Mouse (Mus musculus) Patski (cell line): ENCODE data around the gene 3110040N11Rik. TPM values are rescaled to one million over a fixed set of nuclear protein-coding genes. Genes with fewer than 3 reads are reported as not detected.
A peak's percentile ranks its signal among the peaks of the same experiment; 100 is the strongest.

Experiments
- ATAC-seq: fragments of 100-300 bp; one replicate; pipeline ENCODE4 v1.8.0; 2021
- CTCF ChIA-PET: fragments of 350-600 bp; sonication (Branson Sonifier 250); formaldehyde crosslinking; loops from one replicate; lab custom pipeline; 2022; ENCODE audit warnings: inconsistent platforms; lab: Charles Lee
- POLR2A ChIA-PET: fragments of 350-600 bp; sonication (Branson Sonifier 250); formaldehyde crosslinking; loops from one replicate; lab custom pipeline; 2022; ENCODE audit warnings: antibody characterized with exemption, inconsistent platforms; lab: Charles Lee
- DNase-seq: peaks from one replicate; pipeline ENCODE4 v3.0.0-alpha.2; 2011; ENCODE audit warnings: low read depth, low spot score
- H3K27me3 ChIP-seq: fragments of 371-371 bp; one replicate; pipeline ENCODE4 v1.5.1; 2021
- CTCF ChIP-seq: fragments of 100-300 bp; IDR thresholded peaks from one replicate; pipeline ENCODE4 v1.5.1; 2021
- in situ Hi-C: fragments of 300-500 bp; cut with MboI; formaldehyde crosslinking; loops from 3 replicates; pipeline ENCODE4 v1.11.1; 2018; ENCODE audit warnings: low pct_unique_long_range_greater_than_20kb, mixed read lengths
- polyA plus RNA-seq: library from polyadenylated mRNA; unstranded; gene quantifications from one replicate; pipeline ENCODE4 v1.2.3, GENCODE M21; 2021

Gene 3110040N11Rik
- polyA plus RNA-seq, 1 experiment from 2014 or later: 80.7 TPM

DNA sequence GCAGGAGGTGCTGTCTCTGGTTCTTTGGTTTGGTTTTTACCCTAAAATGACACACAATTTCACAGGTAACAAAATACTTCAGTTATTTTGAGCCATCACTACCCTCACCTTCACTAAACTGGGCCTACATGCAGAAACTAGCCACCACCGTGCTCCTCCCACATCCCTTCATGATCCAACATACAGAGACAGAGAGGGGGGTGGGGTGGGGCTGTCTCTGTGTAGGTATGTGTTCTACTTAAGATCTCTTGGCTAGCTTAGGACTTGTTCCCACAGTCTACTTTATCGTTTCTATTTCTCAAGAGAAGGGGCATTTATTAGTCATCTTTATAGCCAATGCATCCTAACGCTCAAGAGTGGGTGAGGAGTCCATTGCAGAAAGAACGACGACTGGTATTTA lies 742 bp downstream of the 3110040N11Rik start:
- ChIA-PET POLR2A (interaction anchor here (0.6 kb wide), 1 partner anchor 58 kb away, joined by 3 read pairs; no protein-coding TSS in a partner anchor), CTCF (no interaction called here)
- TF ChIP-seq CTCF: no peak
- peak; percentile 9 for ATAC-seq
- H3K27me3 ChIP-seq: no peaks in the 10 kb centered on the region
- no peak for DNase-seq
- in situ Hi-C loops: loop anchor here (10.0 to 25.0 kb wide), 2 partner anchors 149 to 476 kb away; partner anchors contain the start of gene Hdgfl3

DNA sequence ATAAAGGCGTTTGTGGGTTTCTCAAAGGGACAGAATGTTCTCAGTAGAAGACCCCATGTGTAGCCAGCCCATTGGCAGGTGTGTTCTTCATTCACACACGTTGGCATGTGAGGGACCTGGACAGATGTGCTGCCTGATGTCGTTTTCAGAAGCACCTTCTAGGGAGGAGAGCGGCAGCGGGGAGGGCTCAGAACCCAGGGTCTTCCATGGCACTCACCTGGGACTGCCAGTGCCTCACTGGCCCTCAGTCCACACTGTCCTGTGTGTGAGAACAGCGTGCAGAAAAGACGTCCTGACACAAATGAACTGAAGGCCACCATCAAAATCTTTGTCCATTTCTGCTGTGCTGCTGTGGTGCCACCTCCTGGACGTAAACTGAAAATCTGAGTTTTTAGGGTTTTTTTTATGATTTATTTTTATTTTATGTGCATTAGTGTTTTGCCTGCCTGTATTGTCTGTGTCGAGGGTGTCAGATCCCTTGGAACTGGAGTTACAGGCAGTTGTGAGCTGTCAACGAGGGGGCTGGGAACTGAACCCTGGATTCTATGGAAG lies 11.5 kb downstream of the 3110040N11Rik start:
- in situ Hi-C loops: loop anchor here (25.0 kb wide), 1 partner anchor 160 kb away; the partner anchor contains the start of gene Hdgfl3
- ChIA-PET POLR2A (no interaction called here), CTCF (no interaction called here)
- ATAC-seq (no peak), DNase-seq (no peak)
- peak; percentile 59 for TF ChIP-seq CTCF
- H3K27me3 ChIP-seq: no peaks in the 10 kb centered on the region

DNA sequence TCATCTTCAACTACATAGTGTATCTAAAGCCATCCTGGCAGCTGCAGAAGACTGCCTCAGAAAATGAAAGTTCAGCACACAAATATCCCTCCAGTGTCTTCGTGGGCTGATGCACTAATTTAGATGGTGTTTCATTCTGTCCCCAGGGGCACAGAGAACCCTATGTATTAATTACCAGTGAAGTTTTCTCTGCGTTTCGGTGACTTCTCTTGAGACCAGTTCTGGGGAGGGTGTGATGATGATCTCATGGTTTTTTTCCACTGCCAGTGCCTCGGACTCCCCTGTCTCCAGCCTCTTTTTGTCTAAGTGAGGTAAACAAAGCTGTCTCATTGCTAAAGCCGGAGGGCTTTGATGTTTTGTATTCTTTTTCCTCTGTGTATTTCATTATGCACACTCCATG lies 14.0 kb downstream of the 3110040N11Rik start:
- TF ChIP-seq CTCF: no peak
- ATAC-seq (no peak), DNase-seq (no peak)
- in situ Hi-C loops: loop anchor here (25.0 kb wide), 1 partner anchor 162 kb away; the partner anchor contains the start of gene Hdgfl3
- ChIA-PET POLR2A (interaction anchor here (1.0 kb wide), 1 partner anchor 13 kb away, joined by 4 read pairs; the partner anchor contains the start of gene Ramac), CTCF (no interaction called here)
- H3K27me3 ChIP-seq: no peaks in the 10 kb centered on the region

DNA sequence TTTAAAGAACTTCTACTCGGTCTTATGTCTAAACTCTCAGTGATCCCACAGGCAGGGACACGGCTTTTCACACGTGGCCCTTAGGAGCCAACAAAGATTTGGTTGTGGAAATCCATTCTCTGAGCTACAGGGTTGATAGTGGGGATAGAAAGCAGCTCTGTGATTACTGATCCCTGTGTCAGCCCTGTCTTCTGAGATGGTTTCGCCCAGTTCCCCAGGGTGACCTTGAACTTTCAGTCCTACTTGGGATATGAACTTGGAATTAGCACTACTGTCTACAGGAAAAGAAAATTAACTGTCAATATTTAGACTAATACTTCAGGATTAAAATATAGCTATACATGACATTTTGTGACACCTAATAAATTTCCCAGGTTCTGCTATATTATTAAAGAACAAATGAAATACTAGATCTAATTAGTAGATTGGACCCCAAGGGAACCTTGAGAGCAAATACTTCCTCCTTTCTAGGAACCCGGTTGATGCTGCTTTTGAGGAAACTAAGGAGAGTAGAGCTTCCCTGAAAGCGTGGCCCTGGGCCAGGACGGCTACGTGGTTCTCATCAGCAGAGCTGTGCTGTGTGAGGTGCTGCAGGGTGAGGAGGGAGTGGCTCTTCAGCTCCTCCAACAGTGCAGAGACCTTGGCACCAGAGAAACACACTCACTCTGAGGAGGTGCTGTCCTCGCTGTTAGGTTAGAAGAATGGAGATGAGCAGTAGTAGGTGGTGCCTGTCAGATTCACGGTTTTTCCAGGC lies 16.3 kb downstream of the 3110040N11Rik start:
- POLR2A ChIA-PET: no interaction called here

DNA sequence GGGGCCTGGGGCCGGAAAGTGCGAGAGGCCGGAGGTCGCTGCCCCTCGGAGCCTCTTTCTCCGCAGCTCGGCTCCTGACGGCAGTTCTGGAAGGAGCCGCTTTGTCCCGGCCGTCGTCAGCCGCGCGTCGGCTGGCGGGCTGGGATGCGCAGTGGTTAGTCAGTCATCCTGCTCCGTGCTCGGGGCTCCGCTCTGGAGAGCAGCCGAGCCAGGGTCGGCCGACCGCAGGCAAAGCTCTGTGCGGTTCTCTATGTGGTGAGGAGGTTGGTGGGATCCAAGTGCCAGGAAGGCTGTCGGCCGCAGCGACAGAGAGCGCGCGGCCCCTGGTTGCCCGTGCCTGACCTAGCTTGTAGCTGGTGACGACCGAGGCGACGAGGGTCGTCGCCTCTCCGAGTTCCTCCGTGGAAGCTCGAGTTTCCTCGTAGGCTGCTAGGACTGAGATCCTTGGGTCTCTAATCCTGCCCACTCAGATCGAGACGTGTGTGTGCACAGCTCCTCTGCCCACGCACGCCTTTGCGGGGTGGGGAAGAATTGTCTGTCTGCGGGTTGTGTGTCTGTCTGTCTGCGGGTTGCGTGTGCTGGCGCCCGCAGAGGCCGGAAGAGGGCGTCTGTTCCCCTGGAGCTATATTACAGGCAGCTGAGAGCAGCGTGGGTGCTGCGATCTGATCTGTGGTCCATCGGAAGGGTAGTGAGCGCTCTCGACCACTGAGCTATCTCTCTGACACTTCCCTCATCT lies 26.0 kb downstream of the 3110040N11Rik start:
- ChIA-PET CTCF (interaction anchor here (1.2 to 2.3 kb wide), 3 partner anchors 10 to 20 kb away, joined by 4 to 6 read pairs (median 6); no protein-coding TSS in a partner anchor), POLR2A (interaction anchor here (0.9 to 1.5 kb wide), 2 partner anchors 12 to 192 kb away, joined by 4 read pairs; partner anchors contain the start of gene Whamm)
- in situ Hi-C loops: loop anchor here (5.0 kb wide), 1 partner anchor 211 kb away; no protein-coding TSS in a partner anchor
- peak; percentile 49 for TF ChIP-seq CTCF
- H3K27me3 ChIP-seq: no peaks in the 10 kb centered on the region
- DNase-seq (no peak), ATAC-seq (peak; percentile 29)

More for the DNA sequence above, 16.3 kb downstream of the 3110040N11Rik start:
- CTCF ChIA-PET: interaction anchor here (1.5 kb wide), 1 partner anchor 9 kb away, joined by 6 read pairs; no protein-coding TSS in a partner anchor
- no peak for TF ChIP-seq CTCF
- DNase-seq (no peak), ATAC-seq (no peak)
- in situ Hi-C loops: no loop called here
- no peaks in the 10 kb centered on the region for H3K27me3 ChIP-seq

DNA sequence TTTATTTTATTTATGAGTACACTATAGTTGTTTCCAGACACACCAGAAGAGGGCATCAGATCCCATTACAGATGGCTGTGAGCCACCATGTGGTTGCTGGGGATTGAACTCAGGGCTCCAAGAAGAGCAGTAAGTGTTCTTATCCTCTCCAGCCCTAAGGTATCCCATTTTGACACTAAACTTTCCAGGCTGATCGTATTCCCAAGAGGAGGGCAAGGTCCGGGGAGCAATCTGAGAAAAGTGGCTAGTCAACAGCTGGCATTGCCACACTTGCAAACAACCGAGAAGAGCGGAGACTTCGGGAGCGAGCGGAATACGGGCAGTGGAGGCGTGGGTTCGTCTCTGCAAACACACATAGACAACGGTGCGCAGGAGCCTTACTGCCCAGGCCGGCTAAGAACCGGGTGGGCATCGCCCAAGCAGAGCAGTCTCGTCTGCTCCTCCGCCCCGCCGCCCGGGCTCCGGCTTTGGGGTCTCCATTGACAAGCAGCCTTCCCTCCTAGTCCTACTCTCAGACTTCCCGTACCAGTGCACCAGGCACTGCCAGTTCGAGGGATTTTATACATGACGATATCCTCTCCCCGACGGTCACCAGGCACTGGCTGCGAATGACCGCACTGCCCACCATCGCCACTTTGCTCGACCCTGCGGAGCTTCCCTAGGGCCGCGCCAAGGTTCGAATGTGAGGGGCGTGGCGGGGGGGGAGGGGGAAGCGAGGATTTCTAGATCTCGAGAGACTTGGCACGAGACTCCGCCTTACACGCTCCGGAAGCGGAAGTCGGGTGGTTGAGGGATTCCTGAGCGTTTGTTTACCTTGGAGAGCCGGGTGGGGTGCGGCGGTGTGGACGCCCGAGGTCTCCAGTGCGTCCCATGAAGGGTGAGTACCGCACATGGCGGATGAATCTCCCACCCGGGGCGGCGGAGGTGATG lies 26.8 kb downstream of the 3110040N11Rik start, which contains the start of gene Ramac:
Gene Ramac (plus strand): TSS at position 746 of the 930 bp plus-strand sequence.
- ChIA-PET POLR2A (interaction anchor here (0.9 to 1.5 kb wide), 2 partner anchors 13 to 191 kb away, joined by 4 read pairs; partner anchors contain the start of gene Whamm), CTCF (interaction anchor here (1.1 to 2.3 kb wide), 4 partner anchors 12 to 210 kb away, joined by 3 to 6 read pairs (median 4); no protein-coding TSS in a partner anchor)
- TF ChIP-seq CTCF: peak; percentile 58
- in situ Hi-C loops: loop anchor here (5.0 kb wide), 1 partner anchor 210 kb away; no protein-coding TSS in a partner anchor
- DNase-seq: no peak
- ATAC-seq: peak; percentile 93
- H3K27me3 ChIP-seq: no peaks in the 10 kb centered on the region

DNA sequence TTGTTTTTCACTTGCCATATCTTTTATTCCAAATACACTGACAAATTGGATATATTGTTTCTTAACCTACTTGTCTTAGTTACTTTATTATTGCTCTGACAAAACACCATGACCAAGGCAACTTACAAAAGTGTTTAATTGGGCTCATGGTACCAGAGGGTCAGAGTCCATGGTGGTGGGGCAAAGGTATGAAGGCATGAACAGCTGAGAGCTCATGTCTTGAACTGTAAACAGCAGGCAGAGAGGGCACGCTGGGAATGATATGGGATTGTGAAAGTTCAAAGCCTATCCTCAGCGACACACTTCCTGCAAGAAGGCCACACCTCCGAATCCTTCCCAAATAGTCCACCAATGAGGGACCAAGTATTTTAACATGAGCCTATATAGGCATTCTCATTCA lies 41.3 kb downstream of the 3110040N11Rik start:
- in situ Hi-C loops: no loop called here
- ChIA-PET CTCF (no interaction called here), POLR2A (no interaction called here)
- peaks cover 53% of the 10 kb centered on the region for H3K27me3 ChIP-seq
- no peak for ATAC-seq
- no peak for DNase-seq
- TF ChIP-seq CTCF: no peak

DNA sequence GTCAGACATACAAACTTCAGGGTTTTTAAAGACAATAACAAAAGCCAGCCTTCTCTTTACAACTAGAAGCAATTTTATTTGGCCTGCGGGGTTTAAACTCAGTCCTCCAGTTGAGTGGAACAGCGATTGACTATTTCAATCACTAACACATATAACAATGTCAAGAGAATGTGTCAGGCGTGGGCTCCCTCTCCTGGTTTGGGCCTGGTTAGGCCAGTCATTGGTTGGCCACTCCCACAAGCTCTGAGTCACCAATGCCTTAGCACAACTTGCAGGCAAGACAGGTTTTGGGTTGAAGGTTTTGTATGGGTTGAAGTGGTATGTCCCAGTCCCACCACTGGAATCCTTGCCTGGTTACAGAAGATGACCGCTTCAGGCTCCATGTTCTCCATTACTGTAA lies 45.1 kb downstream of the 3110040N11Rik start:
- TF ChIP-seq CTCF: peak; percentile 81
- in situ Hi-C loops: no loop called here
- ChIA-PET CTCF (interaction anchor here (1.7 kb wide), 1 partner anchor 18 kb away, joined by 4 read pairs; the partner anchor contains the start of gene Ramac), POLR2A (no interaction called here)
- H3K27me3 ChIP-seq: peaks cover 46% of the 10 kb centered on the region
- peak; percentile 57 for ATAC-seq
- peak; percentile 24 for DNase-seq

DNA sequence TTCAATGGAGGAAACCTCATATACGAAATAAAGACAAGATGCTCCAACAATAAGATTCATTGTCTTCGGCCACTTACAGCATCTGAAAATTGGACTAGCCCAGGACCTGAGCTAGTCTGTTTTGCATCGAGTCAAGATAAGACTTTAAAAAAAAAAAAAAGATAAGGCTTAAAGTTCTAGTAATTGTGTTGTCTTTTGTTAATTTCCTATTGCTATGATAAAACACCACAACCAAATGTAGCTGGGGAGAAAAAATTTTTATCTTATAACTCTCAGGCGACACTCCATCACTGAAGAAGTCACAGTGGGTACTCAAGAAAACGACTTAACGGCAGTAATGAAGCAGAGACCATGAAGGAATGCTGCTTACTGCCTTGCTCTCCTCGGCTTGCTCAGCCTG lies 49.3 kb downstream of the 3110040N11Rik start:
- in situ Hi-C loops: no loop called here
- H3K27me3 ChIP-seq: peaks cover 14% of the 10 kb centered on the region
- TF ChIP-seq CTCF: no peak
- ChIA-PET CTCF (no interaction called here), POLR2A (no interaction called here)
- DNase-seq (no peak), ATAC-seq (no peak)
